Mouse (Mus musculus): ENCODE data around the gene Acp5. TPM values are rescaled to one million over a fixed set of nuclear protein-coding genes. Genes with fewer than 3 reads are reported as not detected.
A peak's percentile ranks its signal among the peaks of the same experiment; 100 is the strongest.

Acp5 gene
- polyA plus RNA-seq, 1 experiment from 2014 or later: 20.9 TPM

GRCm38 (mm10) chr9:22116740-22117426, 18.6 kb downstream of the Acp5 start, which contains the start of gene Elof1:
Elof1 (minus strand) TSS chr9:22117172.
- Histone ChIP-seq H3K36me3 (peaks cover 29% of the 10 kb centered on the region), H3K4me3 (peak within 1 kb of the TSS; percentile 81), H3K4me1 (peaks cover 22% of the 10 kb centered on the region), H3K9me3 (replicated peaks) (no peaks in the 10 kb centered on the region), H3K27ac (replicated peaks) (peak within 1 kb of the TSS; percentile 93), H3K27me3 (ENCODE audit: low read depth, poor library complexity, severe bottlenecking) (no peaks in the 10 kb centered on the region)
- peak; percentile 94 for DNase-seq (ENCODE audit: low spot score)
- under 1% methylated on average over 52 of the region's 52 CpGs for WGBS

GRCm38 (mm10) chr9:22116086-22116485, 19.4 kb downstream of the Acp5 start:
- DNase-seq (ENCODE audit: low spot score): peak; percentile 38
- no peaks in the 10 kb centered on the region for H3K9me3 ChIP-seq (replicated peaks)
- peaks cover 22% of the 10 kb centered on the region for H3K4me1 ChIP-seq
- no peaks in the 10 kb centered on the region for H3K27me3 ChIP-seq (ENCODE audit: low read depth, poor library complexity, severe bottlenecking)
- peak overlapping the region; percentile 81 for H3K4me3 ChIP-seq
- H3K36me3 ChIP-seq: peaks cover 37% of the 10 kb centered on the region
- peak overlapping the region; percentile 93 for H3K27ac ChIP-seq (replicated peaks)
- 33% methylated on average over 15 of the region's 15 CpGs for WGBS

- Histone ChIP-seq H3K4me3 (peak overlapping the region; percentile 81), H3K27ac (replicated peaks) (no peak overlapping the region), H3K9me3 (replicated peaks) (no peaks in the 10 kb centered on the region), H3K36me3 (peaks cover 41% of the 10 kb centered on the region), H3K27me3 (ENCODE audit: low read depth, poor library complexity, severe bottlenecking) (no peaks in the 10 kb centered on the region), H3K4me1 (peaks cover 22% of the 10 kb centered on the region)
- DNase-seq (ENCODE audit: low spot score): no peak
- 95% methylated on average over 4 of the region's 4 CpGs for WGBS
Observed at GRCm38 (mm10) chr9:22115635-22116034, 19.9 kb downstream of the Acp5 start.

- WGBS: 90% methylated on average over 9 of the region's 9 CpGs
- no peaks in the 10 kb centered on the region for H3K9me3 ChIP-seq (replicated peaks)
- H3K4me3 ChIP-seq: no peak overlapping the region
- H3K4me1 ChIP-seq: no peaks in the 10 kb centered on the region
- H3K27ac ChIP-seq (replicated peaks): no peak overlapping the region
- H3K36me3 ChIP-seq: peaks cover 44% of the 10 kb centered on the region
- H3K27me3 ChIP-seq (ENCODE audit: low read depth, poor library complexity, severe bottlenecking): no peaks in the 10 kb centered on the region
- DNase-seq (ENCODE audit: low spot score): no peak
Observed at GRCm38 (mm10) chr9:22108194-22108593, 27.3 kb downstream of the Acp5 start.

- no peaks in the 10 kb centered on the region for H3K36me3 ChIP-seq
- no peak overlapping the region for H3K4me3 ChIP-seq
- no peaks in the 10 kb centered on the region for H3K9me3 ChIP-seq (replicated peaks)
- WGBS: 7% methylated on average over 18 of the region's 18 CpGs
- H3K27ac ChIP-seq (replicated peaks): no peak overlapping the region
- H3K27me3 ChIP-seq (ENCODE audit: low read depth, poor library complexity, severe bottlenecking): peaks cover 56% of the 10 kb centered on the region
- H3K4me1 ChIP-seq: peaks cover 16% of the 10 kb centered on the region
- no peak for DNase-seq (ENCODE audit: low spot score)
Observed at GRCm38 (mm10) chr9:22099922-22100321, 35.6 kb downstream of the Acp5 start.

- no peaks in the 10 kb centered on the region for H3K36me3 ChIP-seq
- 14% methylated on average over 14 of the region's 14 CpGs for WGBS
- H3K27ac ChIP-seq (replicated peaks): no peak within 1 kb of the TSS
- peaks cover 16% of the 10 kb centered on the region for H3K4me1 ChIP-seq
- H3K9me3 ChIP-seq (replicated peaks): no peaks in the 10 kb centered on the region
- peaks cover 56% of the 10 kb centered on the region for H3K27me3 ChIP-seq (ENCODE audit: low read depth, poor library complexity, severe bottlenecking)
- no peak within 1 kb of the TSS for H3K4me3 ChIP-seq
- no peak for DNase-seq (ENCODE audit: low spot score)
Observed at GRCm38 (mm10) chr9:22098993-22099696, 36.4 kb downstream of the Acp5 start, which contains the start of gene Cnn1. Cnn1 (plus strand) TSS chr9:22099216.

- DNase-seq (ENCODE audit: low spot score): peak; percentile 84
- no peaks in the 10 kb centered on the region for H3K36me3 ChIP-seq
- H3K27ac ChIP-seq (replicated peaks): peak overlapping the region; percentile 82
- H3K4me3 ChIP-seq: peak overlapping the region; percentile 58
- 3% methylated on average over 24 of the region's 24 CpGs for WGBS
- H3K27me3 ChIP-seq (ENCODE audit: low read depth, poor library complexity, severe bottlenecking): peaks cover 50% of the 10 kb centered on the region
- no peaks in the 10 kb centered on the region for H3K9me3 ChIP-seq (replicated peaks)
- peaks cover 16% of the 10 kb centered on the region for H3K4me1 ChIP-seq
Observed at GRCm38 (mm10) chr9:22095854-22096307, 39.6 kb downstream of the Acp5 start.

- Histone ChIP-seq H3K36me3 (no peaks in the 10 kb centered on the region), H3K27me3 (ENCODE audit: low read depth, poor library complexity, severe bottlenecking) (peaks cover 18% of the 10 kb centered on the region), H3K4me3 (no peak overlapping the region), H3K4me1 (peaks cover 6% of the 10 kb centered on the region), H3K27ac (replicated peaks) (no peak overlapping the region), H3K9me3 (replicated peaks) (no peaks in the 10 kb centered on the region)
- WGBS: 91% methylated on average over 6 of the region's 6 CpGs
- no peak for DNase-seq (ENCODE audit: low spot score)
Observed at GRCm38 (mm10) chr9:22092746-22093145, 42.8 kb downstream of the Acp5 start.

- peaks cover 7% of the 10 kb centered on the region for H3K4me1 ChIP-seq
- no peak overlapping the region for H3K4me3 ChIP-seq
- H3K9me3 ChIP-seq (replicated peaks): no peaks in the 10 kb centered on the region
- DNase-seq (ENCODE audit: low spot score): no peak
- H3K36me3 ChIP-seq: no peaks in the 10 kb centered on the region
- H3K27ac ChIP-seq (replicated peaks): no peak overlapping the region
- 89% methylated on average over 7 of the region's 7 CpGs for WGBS
- peaks cover 6% of the 10 kb centered on the region; the same call in 1 of the 2 replicates for H3K27me3 ChIP-seq (ENCODE audit: low read depth, poor library complexity, severe bottlenecking)
Observed at GRCm38 (mm10) chr9:22089986-22090385, 45.5 kb downstream of the Acp5 start.

- Histone ChIP-seq H3K27me3 (ENCODE audit: low read depth, poor library complexity, severe bottlenecking) (peaks cover 6% of the 10 kb centered on the region; the same call in 1 of the 2 replicates), H3K27ac (replicated peaks) (no peak overlapping the region), H3K36me3 (no peaks in the 10 kb centered on the region), H3K4me1 (peaks cover 13% of the 10 kb centered on the region), H3K4me3 (no peak overlapping the region), H3K9me3 (replicated peaks) (no peaks in the 10 kb centered on the region)
- no peak for DNase-seq (ENCODE audit: low spot score)
- 96% methylated on average over 7 of the region's 7 CpGs for WGBS
Observed at GRCm38 (mm10) chr9:22089281-22089680, 46.2 kb downstream of the Acp5 start.

GRCm38 (mm10) chr9:22087034-22087618, 48.4 kb downstream of the Acp5 start:
- Histone ChIP-seq H3K27me3 (ENCODE audit: low read depth, poor library complexity, severe bottlenecking) (no peaks in the 10 kb centered on the region), H3K27ac (replicated peaks) (no peak overlapping the region), H3K4me1 (peaks cover 15% of the 10 kb centered on the region), H3K4me3 (no peak overlapping the region), H3K36me3 (peaks cover 6% of the 10 kb centered on the region; the same call in 1 of the 2 replicates), H3K9me3 (replicated peaks) (no peaks in the 10 kb centered on the region)
- no peak for DNase-seq (ENCODE audit: low spot score)
- WGBS: 75% methylated on average over 2 of the region's 2 CpGs

GRCm38 (mm10) chr9:22086012-22086411, 49.5 kb downstream of the Acp5 start:
- H3K36me3 ChIP-seq: peaks cover 6% of the 10 kb centered on the region; the same call in 1 of the 2 replicates
- H3K4me1 ChIP-seq: peaks cover 15% of the 10 kb centered on the region
- H3K27me3 ChIP-seq (ENCODE audit: low read depth, poor library complexity, severe bottlenecking): no peaks in the 10 kb centered on the region
- WGBS: 85% methylated on average over 6 of the region's 6 CpGs
- H3K27ac ChIP-seq (replicated peaks): peak overlapping the region; percentile 81; the same call in 1 of the 2 replicates
- DNase-seq (ENCODE audit: low spot score): no peak
- H3K9me3 ChIP-seq (replicated peaks): no peaks in the 10 kb centered on the region
- peak overlapping the region; percentile 76 for H3K4me3 ChIP-seq

Measured in midbrain, embryonic 10.5 days (tissue).